ENCODE assay signal across 23 mouse cellular contexts in genomic region chr14:123663206-123663605, GRCm38 (mm10). TPM values are rescaled to one million over a fixed set of nuclear protein-coding genes. Genes with fewer than 3 reads are reported as not detected.
"Had no signal": no experiment of that assay in that cellular context is flagged by ENCODE, and none has a peak within 500 bp of the region (broad histone marks: within the 10 kb centered on the region; RNA-seq: fewer than 3 reads in every experiment).

No protein-coding gene starts in this region.

- H3K9me3 ChIP-seq: lung, embryonic 15.5 days; midbrain, embryonic 13.5 days; neural tube, embryonic 13.5 days; neural tube, embryonic 15.5 days had no signal

- H3K36me3 ChIP-seq: lung, embryonic 15.5 days; midbrain, embryonic 13.5 days; neural tube, embryonic 13.5 days; neural tube, embryonic 15.5 days had no signal

- ATAC-seq: lung, postnatal 0 days; midbrain, embryonic 13.5 days; midbrain, embryonic 16.5 days had no signal

- H3K27me3 ChIP-seq: lung, embryonic 15.5 days; megakaryocyte, embryonic 14.5 days; midbrain, embryonic 13.5 days; neural tube, embryonic 13.5 days; neural tube, embryonic 15.5 days had no signal

- DNase-seq: lung, adult 2 months; lung, postnatal 14 days; lung, postnatal 36 days; retina, postnatal 1 day; right cerebral cortex, adult 18-20 months; right cerebral cortex, postnatal 25 days; right cerebral cortex, postnatal 4 days; spleen, adult 18-20 months; thymus, adult 18-20 months; thymus, postnatal 14 days; thymus, postnatal 36 days had no signal

- H3K4me3 ChIP-seq: lung, embryonic 15.5 days; megakaryocyte, embryonic 14.5 days; midbrain, embryonic 13.5 days; myocyte; neural tube, embryonic 13.5 days; neural tube, embryonic 15.5 days had no signal

- H3K4me2 ChIP-seq: lung, embryonic 15.5 days; midbrain, embryonic 11.5 days; midbrain, embryonic 13.5 days; neural tube, embryonic 13.5 days; neural tube, embryonic 15.5 days had no signal

- H3K27ac ChIP-seq: lung, embryonic 15.5 days; macrophage; midbrain, embryonic 13.5 days; neural tube, embryonic 13.5 days; neural tube, embryonic 15.5 days had no signal

- H3K9ac ChIP-seq: lung, embryonic 15.5 days; midbrain, embryonic 13.5 days; neural tube, embryonic 13.5 days; neural tube, embryonic 15.5 days had no signal

- H3K4me1 ChIP-seq: megakaryocyte, embryonic 14.5 days had no signal

RNA-seq across cellular contexts. Expression of gene Itgbl1, which starts 3.4 kb away (rescaled TPM):
- total RNA-seq: megakaryocyte progenitor cell, adult 5-6 weeks had no signal
- polyA plus RNA-seq: macrophage; small intestine, adult 2 months had no signal

RNA-seq across cellular contexts. Expression of gene Nalcn, which starts 36.3 kb away (rescaled TPM):
- total RNA-seq: megakaryocyte progenitor cell, adult 5-6 weeks had no signal
- polyA plus RNA-seq: lung, postnatal 0 days; macrophage had no signal
